Mouse (Mus musculus) T-cell, adult 2 months (primary cell): ENCODE data around the gene Armc8.

Experiments
- DNase-seq: peaks from one replicate; pipeline ENCODE4 v3.0.0; 2022; ENCODE audit warnings: low spot score

The Armc8 gene

GRCm38 (mm10) chr9:99499336-99499735 lies 69.4 kb downstream of the Armc8 start:
- no peak for DNase-seq

- no peak for DNase-seq
Observed at GRCm38 (mm10) chr9:99492634-99493200, 76.0 kb downstream of the Armc8 start.

- no peak for DNase-seq
Observed at GRCm38 (mm10) chr9:99491050-99491449, 77.6 kb downstream of the Armc8 start.

- no peak for DNase-seq
Observed at GRCm38 (mm10) chr9:99487841-99488240, 80.9 kb downstream of the Armc8 start.

GRCm38 (mm10) chr9:99487126-99487695 lies 81.5 kb downstream of the Armc8 start:
- DNase-seq, result no peak

- no peak for DNase-seq
Observed at GRCm38 (mm10) chr9:99485144-99485543, 83.6 kb downstream of the Armc8 start.

GRCm38 (mm10) chr9:99484632-99485031 lies 84.1 kb downstream of the Armc8 start:
- no peak for DNase-seq

- DNase-seq, result no peak
Observed at GRCm38 (mm10) chr9:99483191-99483590, 85.5 kb downstream of the Armc8 start.

- DNase-seq, result no peak
Observed at GRCm38 (mm10) chr9:99480764-99481163, 87.9 kb downstream of the Armc8 start.

GRCm38 (mm10) chr9:99479181-99479711 lies 89.5 kb downstream of the Armc8 start:
- DNase-seq, result peak; percentile 24

GRCm38 (mm10) chr9:99471334-99471733 lies 97.4 kb downstream of the Armc8 start:
- no peak for DNase-seq

GRCm38 (mm10) chr9:99470347-99471092 lies 98.2 kb downstream of the Armc8 start:
- no peak for DNase-seq

GRCm38 (mm10) chr9:99469681-99470273 lies 98.9 kb downstream of the Armc8 start:
- DNase-seq, result no peak

GRCm38 (mm10) chr9:99468572-99468971 lies 100.1 kb downstream of the Armc8 start:
- DNase-seq, result no peak

- DNase-seq, result no peak
Observed at GRCm38 (mm10) chr9:99464876-99465275, 103.8 kb downstream of the Armc8 start.

- no peak for DNase-seq
Observed at GRCm38 (mm10) chr9:99459730-99460129, 109.0 kb downstream of the Armc8 start.

GRCm38 (mm10) chr9:99458529-99459208 lies 110.0 kb downstream of the Armc8 start:
- peak; percentile 28 for DNase-seq

- no peak for DNase-seq
Observed at GRCm38 (mm10) chr9:99454211-99454610, 114.5 kb downstream of the Armc8 start.

- DNase-seq, result no peak
Observed at GRCm38 (mm10) chr9:99451161-99451560, 117.5 kb downstream of the Armc8 start, which contains the start of gene Nme9. TSS of gene Nme9 (plus strand) at chr9:99451475.

GRCm38 (mm10) chr9:99449886-99450647 lies 118.6 kb downstream of the Armc8 start:
- DNase-seq, result no peak

- no peak for DNase-seq
Observed at GRCm38 (mm10) chr9:99447323-99447722, 121.4 kb downstream of the Armc8 start.
